Mouse (Mus musculus) gastrocnemius, adult 2 months (tissue): Measurements from ENCODE around the gene Arhgap42. TPM values are rescaled to one million over a fixed set of nuclear protein-coding genes. Genes with fewer than 3 reads are reported as not detected.

Source experiments
- DNase-seq: peaks from one replicate; pipeline ENCODE4 v3.0.0; 2022
- H3K27ac ChIP-seq: fragments of 200-600 bp; 2 replicates; pipeline ENCODE4 v1.8.1; 2022; ENCODE audit warnings: mild to moderate bottlenecking
- H3K4me3 ChIP-seq: fragments of 200-600 bp; 2 replicates; pipeline ENCODE4 v1.8.1; 2022; ENCODE audit warnings: mild to moderate bottlenecking, moderate library complexity
- CTCF ChIP-seq: fragments of 200-600 bp; IDR thresholded peaks from 2 replicates; pipeline ENCODE4 v1.8.1; 2022; ENCODE audit warnings: antibody characterized with exemption, mild to moderate bottlenecking, moderate library complexity
- intact Hi-C: fragments of 180-260 bp; cut with DNase I; formaldehyde crosslinking; loops from one replicate; pipeline ENCODE4 v1.15.1; 2025
- long read RNA-seq, 2 experiments: library from polyadenylated mRNA; stranded (forward); transcript quantifications; one replicate each; pipeline ENCODE4 v2.0.0; 2021
- total RNA-seq, 2 experiments: library from RNA; stranded (reverse); gene quantifications; 2 replicates each; pipeline ENCODE4 v1.2.3; 2021

Gene Arhgap42
- 1 to 10 TPM; 4.4 to 7.9 TPM for total RNA-seq
- long read RNA-seq, experiment 1, partial matches to known transcripts: 0 of 3 reads
- long read RNA-seq, experiment 1, other reads (novel, unspliced or antisense): 3 of 3 reads
- long read RNA-seq, experiment 2, partial matches to known transcripts: 0 of 3 reads
- long read RNA-seq, experiment 2, other reads (novel, unspliced or antisense): 2 of 3 reads

DNA sequence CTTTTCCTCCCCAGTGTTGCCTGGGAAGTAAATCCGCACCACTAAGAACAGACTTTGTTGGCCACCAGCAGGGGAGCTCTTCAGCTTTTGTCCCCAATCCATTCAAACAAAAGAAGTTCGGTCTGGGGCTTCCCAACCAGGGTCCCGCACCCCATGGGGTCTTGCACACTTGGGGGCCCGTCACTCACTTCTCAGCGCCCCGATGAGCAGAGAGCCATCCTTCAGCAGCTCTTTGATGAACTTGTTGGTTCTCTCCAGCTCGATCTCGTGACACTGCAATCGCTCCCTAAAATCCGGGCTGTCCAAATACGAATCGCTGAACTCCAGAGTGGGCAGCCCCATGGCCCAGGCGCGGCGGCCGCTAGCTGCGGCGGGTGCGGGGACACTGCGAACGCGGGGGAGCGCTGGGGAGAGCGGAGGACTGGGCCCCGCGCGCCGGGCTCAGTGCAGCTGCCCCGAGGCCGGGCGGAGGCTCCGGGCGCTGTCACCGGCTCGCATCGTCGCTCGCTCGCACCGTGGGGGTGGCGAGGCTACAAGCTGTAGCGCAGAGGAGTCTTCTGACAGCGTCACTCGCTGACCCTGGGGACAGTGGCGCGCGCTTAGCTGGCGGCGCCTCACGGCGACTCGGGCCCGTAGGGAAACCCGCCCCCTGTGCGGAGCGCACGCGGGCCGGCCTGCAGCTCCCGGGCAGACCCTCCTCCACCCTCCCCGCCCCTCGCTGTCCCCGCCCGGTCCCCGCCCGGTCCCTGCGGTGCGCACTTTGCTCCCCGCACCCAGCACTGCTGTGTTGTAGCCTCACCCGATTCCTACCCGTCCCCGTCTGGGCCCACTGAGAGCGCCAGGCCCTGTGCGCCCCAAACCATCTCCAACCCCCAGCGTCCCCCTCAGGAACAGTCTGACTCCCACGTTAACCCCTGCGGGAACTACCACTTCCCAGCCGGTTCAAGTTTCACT is at the start of gene Arhgap42:
Gene Arhgap42, minus strand, starts transcription at position 664 of the 954 bp plus-strand sequence.
- Histone ChIP-seq H3K4me3 (peak within 1 kb of the TSS; percentile 75), H3K27ac (peak within 1 kb of the TSS; percentile 89)
- peak; percentile 85 for DNase-seq
- peak; percentile 68 for TF ChIP-seq CTCF
- intact Hi-C loops: loop anchor here (5.0 to 10.0 kb wide), 3 partner anchors 136 to 186 kb away; no protein-coding TSS in a partner anchor

DNA sequence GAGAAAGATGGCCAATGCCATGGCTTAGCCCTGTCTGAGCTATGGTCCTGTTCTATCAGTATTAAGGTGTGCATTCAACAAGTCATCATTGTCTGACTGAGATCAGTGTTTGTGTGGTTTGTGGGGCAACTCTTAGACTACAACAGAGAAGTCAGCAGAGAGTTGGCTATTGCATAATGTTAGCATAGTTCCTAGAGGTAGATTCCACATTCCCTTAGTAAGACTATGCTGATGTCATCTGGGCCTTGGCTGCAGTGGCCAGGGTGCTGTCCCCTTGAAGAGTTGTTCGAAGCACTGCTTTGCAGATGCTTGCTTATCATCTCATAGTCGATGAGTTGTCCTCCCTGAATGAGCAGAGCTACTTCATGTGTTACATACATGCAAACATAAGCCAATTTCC is 49.2 kb upstream of the Arhgap42 start:
- Histone ChIP-seq H3K27ac (no peak overlapping the region), H3K4me3 (no peak overlapping the region)
- DNase-seq: no peak
- intact Hi-C loops: no loop called here
- no peak for TF ChIP-seq CTCF

DNA sequence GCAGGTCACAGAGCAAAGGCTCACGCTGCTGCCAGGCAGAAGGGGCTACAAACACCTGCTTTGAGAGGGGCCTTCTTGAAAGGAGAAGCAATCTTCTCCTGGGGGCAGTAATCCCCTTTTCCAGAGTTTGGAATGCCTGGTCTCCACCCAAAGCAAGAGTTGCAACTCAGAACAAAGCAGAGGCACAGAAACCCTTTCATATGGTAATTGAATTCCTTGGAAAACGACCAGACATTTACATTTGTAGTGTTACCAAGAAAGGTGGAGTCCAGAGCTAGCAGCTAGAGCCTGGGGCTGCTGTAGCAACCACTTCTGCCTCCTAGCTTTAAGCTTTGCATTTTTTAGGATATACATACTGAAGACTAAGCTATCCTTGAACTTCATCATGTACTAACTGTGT is 30.4 kb upstream of the Arhgap42 start:
- DNase-seq: no peak
- no peak overlapping the region for H3K27ac ChIP-seq
- no peak for TF ChIP-seq CTCF
- H3K4me3 ChIP-seq: no peak overlapping the region
- intact Hi-C loops: no loop called here

DNA sequence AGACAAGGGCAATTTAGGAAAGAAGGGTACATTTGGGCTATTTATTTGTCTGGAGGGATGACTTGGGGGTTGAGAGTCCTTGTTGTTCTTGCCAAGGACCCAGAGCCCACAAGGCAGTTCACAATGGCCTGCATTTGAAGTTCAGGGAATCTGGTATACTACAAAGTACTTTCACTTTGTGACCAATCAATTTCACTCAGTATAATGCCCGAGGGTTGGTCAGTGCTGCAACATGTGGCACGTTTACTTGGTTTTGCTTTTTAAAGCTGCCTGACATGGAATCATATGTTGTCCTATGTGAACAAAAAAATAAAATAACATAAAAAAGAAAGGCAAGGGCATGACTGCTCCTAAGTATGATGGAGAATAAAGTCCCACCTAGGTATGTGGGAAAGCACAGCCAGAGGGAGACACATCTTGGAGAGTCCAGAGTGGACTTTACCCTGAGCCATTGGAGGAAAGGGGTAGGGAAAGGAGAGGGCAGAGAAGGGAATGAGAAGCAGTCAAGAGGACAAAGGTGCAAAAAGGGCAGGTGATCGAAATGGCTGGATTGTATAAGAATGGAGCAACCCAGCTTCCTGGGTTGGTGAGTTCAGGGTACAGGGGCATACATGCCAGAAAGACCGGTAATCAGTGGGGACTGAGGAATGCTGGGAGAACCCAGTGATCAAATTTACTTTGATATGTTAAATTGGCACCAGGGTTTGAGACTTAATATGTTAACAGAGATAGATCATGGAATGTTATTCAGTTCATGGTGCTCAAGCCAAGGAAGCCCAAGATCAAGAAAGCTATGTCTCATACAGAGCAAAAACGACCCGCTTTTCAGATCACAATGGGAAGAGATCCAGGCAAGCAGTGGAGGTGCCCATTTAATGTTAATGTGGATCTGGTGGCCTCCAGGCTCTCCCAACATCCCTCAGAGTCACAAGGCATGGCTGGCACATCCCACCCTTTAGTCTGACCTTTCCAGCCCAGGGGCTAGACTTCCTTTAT is 29.0 kb upstream of the Arhgap42 start:
- TF ChIP-seq CTCF: no peak
- no peak for DNase-seq
- Histone ChIP-seq H3K27ac (no peak overlapping the region), H3K4me3 (no peak overlapping the region)
- intact Hi-C loops: no loop called here

DNA sequence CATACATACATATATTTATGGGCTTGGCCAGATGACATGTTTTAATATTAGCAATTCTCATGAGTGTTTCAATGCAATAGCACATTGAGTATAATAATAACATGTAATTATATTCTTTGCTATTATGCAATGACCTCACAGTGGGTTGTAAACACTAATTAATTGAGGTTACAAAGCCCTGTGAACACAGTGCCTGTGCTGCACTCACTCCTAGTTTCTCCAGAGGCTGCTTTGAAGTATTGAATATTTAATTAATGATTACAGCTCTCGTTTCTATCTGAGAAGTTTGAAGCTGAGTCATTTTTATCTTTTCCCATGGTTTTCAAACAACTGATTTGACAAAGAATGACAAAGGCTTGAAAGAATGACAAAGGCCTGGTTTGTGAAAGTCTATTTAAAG is 24.6 kb upstream of the Arhgap42 start:
- DNase-seq: no peak
- no peak for TF ChIP-seq CTCF
- Histone ChIP-seq H3K4me3 (no peak overlapping the region), H3K27ac (no peak overlapping the region)
- intact Hi-C loops: no loop called here

DNA sequence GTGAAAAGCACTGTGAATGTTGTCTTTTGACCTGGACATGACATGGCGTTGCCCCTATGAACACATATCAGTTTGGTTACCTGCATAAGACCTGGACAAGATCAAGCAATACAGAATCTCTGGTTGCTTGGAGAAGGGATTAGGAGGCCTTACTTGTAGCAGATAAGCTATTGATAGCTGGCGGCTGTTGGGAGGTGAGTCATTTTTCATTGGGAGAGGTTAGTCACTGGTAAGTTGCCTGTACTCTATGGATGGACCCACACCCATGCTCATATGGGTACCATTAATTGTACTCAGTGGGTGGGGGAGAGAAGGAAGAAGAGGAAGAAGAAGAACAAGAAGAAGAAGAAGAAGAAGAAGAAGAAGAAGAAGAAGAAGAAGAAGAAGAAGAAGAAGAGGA is 23.6 kb upstream of the Arhgap42 start:
- intact Hi-C loops: no loop called here
- DNase-seq: no peak
- no peak for TF ChIP-seq CTCF

DNA sequence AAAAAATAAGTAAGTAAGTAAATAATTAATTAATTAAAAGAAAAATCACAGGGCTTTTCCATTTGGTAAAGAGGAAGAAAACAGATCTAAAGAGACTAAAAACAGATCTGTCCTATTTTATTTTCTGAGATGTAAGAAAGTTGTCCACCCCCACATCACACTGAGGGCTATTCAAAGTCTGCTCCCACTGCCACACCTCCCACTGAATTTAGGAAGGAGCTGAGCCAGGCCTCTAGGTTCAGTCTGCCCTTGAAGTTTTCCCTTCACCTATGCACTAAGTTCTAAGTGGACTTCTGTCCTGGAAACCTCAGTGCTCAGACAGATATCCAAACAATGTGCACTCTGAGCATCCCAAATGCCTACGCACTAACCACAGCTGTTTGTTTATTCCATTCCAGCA is 15.9 kb upstream of the Arhgap42 start:
- intact Hi-C loops: no loop called here
- no peak for DNase-seq
- no peak for TF ChIP-seq CTCF
- H3K4me3 ChIP-seq: no peak overlapping the region
- H3K27ac ChIP-seq: no peak overlapping the region

More for the DNA sequence above, 23.6 kb upstream of the Arhgap42 start:
- Histone ChIP-seq H3K27ac (no peak overlapping the region), H3K4me3 (no peak overlapping the region)

DNA sequence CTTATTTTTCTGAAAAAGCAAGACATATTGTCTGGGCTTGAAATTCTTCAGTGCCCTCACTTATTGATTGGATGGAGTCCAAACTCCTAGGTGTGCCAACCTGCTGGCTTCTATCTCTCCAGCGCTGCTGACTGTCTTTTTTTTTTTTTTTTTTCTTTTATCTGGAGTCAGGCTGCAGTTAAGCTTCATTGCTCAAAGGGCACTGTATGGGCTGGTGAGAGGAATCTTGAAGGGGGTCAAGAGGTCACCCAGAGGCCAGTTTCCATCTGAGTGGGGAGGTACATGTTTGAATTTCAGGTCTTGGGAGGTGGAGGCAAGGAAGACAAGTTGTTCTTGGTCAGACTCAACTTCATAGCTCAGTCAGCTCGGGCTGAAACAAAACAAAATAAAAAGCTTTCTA is 9.6 kb upstream of the Arhgap42 start:
- intact Hi-C loops: no loop called here
- no peak for DNase-seq
- TF ChIP-seq CTCF: no peak
- Histone ChIP-seq H3K4me3 (no peak overlapping the region), H3K27ac (no peak overlapping the region)

DNA sequence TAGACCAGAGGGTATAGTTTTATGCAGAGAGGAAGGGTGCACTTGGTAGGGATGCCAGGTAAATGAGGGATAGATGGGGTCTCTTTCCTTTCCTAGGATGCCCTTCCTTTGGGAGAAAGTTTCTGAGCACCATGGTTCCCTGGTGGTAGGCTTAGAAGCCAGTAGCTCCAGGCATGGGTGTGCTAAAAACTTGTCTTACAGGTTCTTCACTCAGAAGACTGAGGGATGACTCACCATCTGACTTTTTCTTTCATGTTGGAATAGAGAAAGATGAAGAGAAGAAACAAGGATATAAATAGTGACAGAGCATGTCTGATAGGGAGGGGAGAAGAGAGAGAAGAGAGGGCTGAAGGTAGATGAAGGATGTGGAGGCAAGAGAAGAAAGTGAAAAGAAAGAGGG is 7.1 kb upstream of the Arhgap42 start:
- Histone ChIP-seq H3K4me3 (no peak overlapping the region), H3K27ac (no peak overlapping the region)
- no peak for TF ChIP-seq CTCF
- intact Hi-C loops: no loop called here
- no peak for DNase-seq

DNA sequence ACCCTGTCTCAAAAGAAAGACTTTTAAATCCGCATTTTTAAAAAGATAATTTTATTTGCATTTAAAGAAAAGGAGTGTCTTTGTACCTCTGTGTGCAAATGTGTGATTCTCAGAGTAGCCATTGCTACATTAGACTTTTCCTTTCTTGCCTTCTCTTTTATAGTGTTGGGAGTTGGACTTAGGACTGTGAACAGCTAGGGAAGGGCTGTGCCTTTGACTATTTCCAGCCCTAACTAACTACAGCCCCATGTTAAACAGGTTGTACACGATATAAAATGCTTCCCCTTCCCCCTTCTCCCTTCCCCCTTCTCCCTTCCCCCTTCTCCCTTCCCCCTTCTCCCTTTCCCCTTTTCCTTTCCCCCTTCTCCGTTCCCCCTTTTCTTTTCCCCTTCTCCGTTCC is 4.9 kb upstream of the Arhgap42 start:
- no peak overlapping the region for H3K27ac ChIP-seq
- intact Hi-C loops: no loop called here
- no peak overlapping the region for H3K4me3 ChIP-seq
- no peak for TF ChIP-seq CTCF
- no peak for DNase-seq

DNA sequence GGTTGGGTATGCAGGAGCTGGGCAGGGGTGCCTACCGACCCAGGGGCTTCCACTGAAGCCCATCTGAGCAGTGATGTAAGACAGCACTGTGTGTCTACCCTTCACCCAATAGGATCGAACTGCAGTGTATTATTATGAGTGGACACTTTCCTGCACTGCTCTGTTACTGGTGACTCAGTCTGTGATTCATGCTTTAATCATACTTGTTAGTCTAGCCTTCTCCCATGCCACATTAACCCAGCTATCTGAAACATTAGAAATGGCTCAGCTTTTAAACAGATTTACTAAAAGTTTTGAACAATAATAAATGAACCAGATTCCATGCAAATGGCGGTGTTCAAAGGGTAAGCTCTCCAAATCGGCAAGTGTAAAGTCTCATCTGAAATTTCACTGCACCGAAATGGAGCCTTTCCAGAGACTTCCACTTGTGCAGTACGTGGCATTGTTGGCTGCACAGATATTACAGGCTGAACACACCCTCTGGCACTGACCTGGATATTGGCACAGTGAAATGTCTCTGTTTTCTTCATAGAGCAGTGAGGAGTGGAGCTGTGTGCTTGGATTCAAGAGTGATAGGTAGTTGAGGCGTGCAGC is 2.4 kb upstream of the Arhgap42 start:
- no peak overlapping the region for H3K27ac ChIP-seq
- no peak for TF ChIP-seq CTCF
- intact Hi-C loops: no loop called here

DNA sequence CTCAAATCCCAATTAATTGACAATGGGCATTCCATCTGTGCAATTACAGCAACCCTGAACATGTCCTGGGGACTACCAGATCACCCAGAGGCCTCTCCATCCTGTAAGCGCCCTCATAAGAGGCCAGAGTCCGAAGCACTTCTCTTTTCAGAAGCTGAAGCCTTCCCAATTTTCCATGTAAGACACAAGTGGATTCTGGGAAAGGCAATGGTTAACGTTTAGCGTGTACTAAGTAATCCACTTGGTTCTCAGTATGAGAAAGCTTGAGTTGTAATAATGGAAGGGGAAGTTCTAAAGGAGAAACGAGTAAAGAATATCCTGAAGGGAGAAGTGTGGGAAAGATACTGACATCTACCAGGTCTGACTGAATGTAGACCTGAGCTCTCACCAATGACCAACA is 1.4 kb downstream of the Arhgap42 start:
- no peak for TF ChIP-seq CTCF
- Histone ChIP-seq H3K27ac (peak overlapping the region; percentile 89), H3K4me3 (peak overlapping the region; percentile 75)
- intact Hi-C loops: loop anchor here (5.0 to 10.0 kb wide), 3 partner anchors 137 to 185 kb away; no protein-coding TSS in a partner anchor
- DNase-seq: no peak

More for the DNA sequence above, 2.4 kb upstream of the Arhgap42 start:
- no peak for DNase-seq
- H3K4me3 ChIP-seq: no peak overlapping the region
